Mouse (Mus musculus) lung, postnatal 0 days (tissue): ENCODE data around the gene Ift52.

Experiments
- CTCF ChIP-seq: IDR thresholded peaks from 2 replicates; pipeline ENCODE4 v1.5.1; 2016; ENCODE audit warnings: antibody characterized with exemption, mild to moderate bottlenecking
- EP300 ChIP-seq: IDR thresholded peaks from 2 replicates; pipeline ENCODE4 v1.6.1; 2016; ENCODE audit warnings: antibody characterized with exemption, mild to moderate bottlenecking, control low read depth

- TF ChIP-seq EP300 (no peak), CTCF (no peak)
These were observed 46.3 kb upstream of the Ift52 start for GRCm38 (mm10) chr2:162970896-162971295.
